Mouse (Mus musculus) forebrain, embryonic 11.5 days (tissue): ENCODE results near the gene D8Ertd738e. TPM values are rescaled to one million over a fixed set of nuclear protein-coding genes. Genes with fewer than 3 reads are reported as not detected.

ENCODE experiments used
- ATAC-seq: fragments of 200-750 bp; cut with Nextera tagmentation; replicated peaks from 2 replicates; pipeline ENCODE4 v1.8.0; 2017; ENCODE audit warnings: moderate TSS enrichment; ENCODE audit not compliant: low FRiP score
- DNase-seq: peaks from one replicate; pipeline ENCODE4 v3.0.0-alpha.2; 2017; ENCODE audit warnings: low spot score
- H3K27ac ChIP-seq: fragments of 300-500 bp; sonication (generic); 2 replicates; pipeline ENCODE4 v1.5.1; 2014; ENCODE audit warnings: low read depth, low read length
- H3K27me3 ChIP-seq: fragments of 300-500 bp; sonication (generic); 2 replicates; pipeline ENCODE4 v1.6.1; 2014; ENCODE audit warnings: mild to moderate bottlenecking, low read length, mixed read lengths; ENCODE audit not compliant: control insufficient read depth, insufficient read depth
- H3K36me3 ChIP-seq: fragments of 300-500 bp; sonication (generic); 2 replicates; pipeline ENCODE4 v1.6.1; 2014; ENCODE audit warnings: mild to moderate bottlenecking, low read length, moderate library complexity, mixed read lengths; ENCODE audit not compliant: control insufficient read depth, insufficient read depth
- H3K4me1 ChIP-seq: fragments of 300-500 bp; sonication (generic); replicated peaks from 2 replicates; pipeline ENCODE4 v1.6.1; 2014; ENCODE audit warnings: low read length, mixed read lengths; ENCODE audit not compliant: control insufficient read depth, insufficient read depth
- H3K4me2 ChIP-seq: fragments of 300-500 bp; sonication (generic); 2 replicates; pipeline ENCODE4 v1.6.1; 2014; ENCODE audit warnings: low read depth, mild to moderate bottlenecking, low read length, moderate library complexity, mixed read lengths; ENCODE audit not compliant: severe bottlenecking
- H3K4me3 ChIP-seq: fragments of 300-500 bp; sonication (generic); 2 replicates; pipeline ENCODE4 v1.5.1; 2014; ENCODE audit warnings: low read depth, low read length
- H3K9ac ChIP-seq: fragments of 300-500 bp; sonication (generic); 2 replicates; pipeline ENCODE4 v1.6.1; 2014; ENCODE audit warnings: low read length
- H3K9me3 ChIP-seq: fragments of 300-500 bp; sonication (generic); 2 replicates; pipeline ENCODE4 v1.6.1; 2016; ENCODE audit warnings: low read length, mixed read lengths; ENCODE audit not compliant: control insufficient read depth
- WGBS: fragments of 180-500 bp; shearing (Covaris S2); extraction: QIAGEN DNeasy Blood & Tissue Kit; methylation state at CpG from one replicate; pipeline ENCODE4 v1.1.7; 2014; 5-methylcytosine and 5-hydroxymethylcytosine counted together
- polyA plus RNA-seq: library from polyadenylated mRNA; unstranded; fragments of >200 nt; fragmentation: Nextera tagmentation; extraction: Ambion mirVana; gene quantifications from 2 replicates; pipeline ENCODE4 v1.2.1, GENCODE M21; 2014

D8Ertd738e gene
- polyA plus RNA-seq, 1 experiment from 2014 or later, result 277 TPM

- no peak overlapping the region for H3K9ac ChIP-seq
- ATAC-seq (no peak), DNase-seq (no peak)
- no peaks in the 10 kb centered on the region for H3K9me3 ChIP-seq
- WGBS, result 68% methylated on average over 1 of the region's 1 CpGs
- H3K27me3 ChIP-seq, result no peaks in the 10 kb centered on the region
- H3K27ac ChIP-seq, result no peak overlapping the region
- H3K4me1 ChIP-seq, result no peaks in the 10 kb centered on the region
- no peak overlapping the region for H3K4me3 ChIP-seq
- no peak overlapping the region for H3K4me2 ChIP-seq
- no peaks in the 10 kb centered on the region for H3K36me3 ChIP-seq
Measured at GRCm38 (mm10) chr8:84276447-84276846, 26.9 kb upstream of the D8Ertd738e start.

- no peaks in the 10 kb centered on the region for H3K9me3 ChIP-seq
- WGBS, result 73% methylated on average over 3 of the region's 3 CpGs
- no peak overlapping the region for H3K4me3 ChIP-seq
- no peak overlapping the region for H3K4me2 ChIP-seq
- H3K27ac ChIP-seq, result no peak overlapping the region
- H3K4me1 ChIP-seq, result peaks cover 6% of the 10 kb centered on the region
- DNase-seq (no peak), ATAC-seq (no peak)
- H3K36me3 ChIP-seq, result no peaks in the 10 kb centered on the region
- no peak overlapping the region for H3K9ac ChIP-seq
- H3K27me3 ChIP-seq, result no peaks in the 10 kb centered on the region
Measured at GRCm38 (mm10) chr8:84273968-84274367, 24.4 kb upstream of the D8Ertd738e start.

GRCm38 (mm10) chr8:84272302-84272701 is 22.8 kb upstream of the D8Ertd738e start:
- no peak for ATAC-seq
- Histone ChIP-seq H3K4me3 (no peak overlapping the region), H3K27ac (no peak overlapping the region), H3K4me1 (peaks cover 6% of the 10 kb centered on the region), H3K27me3 (no peaks in the 10 kb centered on the region), H3K4me2 (no peak overlapping the region), H3K9me3 (no peaks in the 10 kb centered on the region), H3K9ac (no peak overlapping the region), H3K36me3 (no peaks in the 10 kb centered on the region)
- DNase-seq, result peak; percentile 41
- WGBS, result 85% methylated on average over 4 of the region's 4 CpGs

- H3K4me1 ChIP-seq, result peaks cover 6% of the 10 kb centered on the region
- peak within 1 kb of the TSS; percentile 77 for H3K9ac ChIP-seq
- H3K36me3 ChIP-seq, result no peaks in the 10 kb centered on the region
- H3K27me3 ChIP-seq, result no peaks in the 10 kb centered on the region
- DNase-seq, result peak; percentile 99
- H3K4me3 ChIP-seq, result peak within 1 kb of the TSS; percentile 80
- under 1% methylated on average over 44 of the region's 44 CpGs for WGBS
- H3K9me3 ChIP-seq, result no peaks in the 10 kb centered on the region
- H3K4me2 ChIP-seq, result peak within 1 kb of the TSS; percentile 83
- H3K27ac ChIP-seq, result no peak within 1 kb of the TSS
- peak; percentile 100 for ATAC-seq
Measured at GRCm38 (mm10) chr8:84269950-84270773, 20.6 kb upstream of the D8Ertd738e start, which contains the start of gene Ccdc130. Ccdc130 (minus strand) TSS chr8:84270380.

GRCm38 (mm10) chr8:84261098-84261497 is 11.6 kb upstream of the D8Ertd738e start:
- H3K4me2 ChIP-seq, result no peak overlapping the region
- H3K9me3 ChIP-seq, result no peaks in the 10 kb centered on the region
- no peak for DNase-seq
- ATAC-seq, result no peak
- no peak overlapping the region for H3K4me3 ChIP-seq
- H3K27ac ChIP-seq, result no peak overlapping the region
- 88% methylated on average over 4 of the region's 4 CpGs for WGBS
- H3K4me1 ChIP-seq, result peaks cover 6% of the 10 kb centered on the region
- no peaks in the 10 kb centered on the region for H3K27me3 ChIP-seq
- H3K36me3 ChIP-seq, result peaks cover 2% of the 10 kb centered on the region
- H3K9ac ChIP-seq, result no peak overlapping the region

- ATAC-seq (peak; percentile 86), DNase-seq (peak; percentile 93)
- H3K27ac ChIP-seq, result peak within 1 kb of the TSS; percentile 81
- peak within 1 kb of the TSS; percentile 81 for H3K9ac ChIP-seq
- H3K4me2 ChIP-seq, result peak within 1 kb of the TSS; percentile 96
- H3K4me3 ChIP-seq, result peak within 1 kb of the TSS; percentile 76
- H3K36me3 ChIP-seq, result peaks cover 6% of the 10 kb centered on the region
- no peaks in the 10 kb centered on the region for H3K27me3 ChIP-seq
- H3K4me1 ChIP-seq, result peaks cover 7% of the 10 kb centered on the region
- WGBS, result under 1% methylated on average over 64 of the region's 64 CpGs
- H3K9me3 ChIP-seq, result no peaks in the 10 kb centered on the region
Measured at GRCm38 (mm10) chr8:84256822-84257610, 7.5 kb upstream of the D8Ertd738e start, which contains the start of gene Mri1. Mri1 (minus strand) TSS chr8:84257326.

GRCm38 (mm10) chr8:84256458-84256821 is 6.9 kb upstream of the D8Ertd738e start:
- H3K27me3 ChIP-seq, result no peaks in the 10 kb centered on the region
- 14% methylated on average over 6 of the region's 6 CpGs for WGBS
- DNase-seq (no peak), ATAC-seq (peak; percentile 31)
- peak overlapping the region; percentile 96 for H3K4me2 ChIP-seq
- peaks cover 7% of the 10 kb centered on the region for H3K4me1 ChIP-seq
- H3K9ac ChIP-seq, result peak overlapping the region; percentile 81
- H3K36me3 ChIP-seq, result peaks cover 7% of the 10 kb centered on the region
- H3K27ac ChIP-seq, result peak overlapping the region; percentile 81; the same call in 1 of the 2 replicates
- H3K4me3 ChIP-seq, result peak overlapping the region; percentile 76
- no peaks in the 10 kb centered on the region for H3K9me3 ChIP-seq

- Histone ChIP-seq H3K27me3 (no peaks in the 10 kb centered on the region), H3K4me1 (peaks cover 7% of the 10 kb centered on the region), H3K36me3 (peaks cover 7% of the 10 kb centered on the region), H3K4me2 (peak overlapping the region; percentile 96), H3K4me3 (peak overlapping the region; percentile 76), H3K9ac (no peak overlapping the region), H3K27ac (no peak overlapping the region), H3K9me3 (no peaks in the 10 kb centered on the region)
- 86% methylated on average over 3 of the region's 3 CpGs for WGBS
- DNase-seq, result no peak
- ATAC-seq, result no peak
Measured at GRCm38 (mm10) chr8:84255858-84256257, 6.3 kb upstream of the D8Ertd738e start.
